Mouse (Mus musculus) hindbrain, postnatal 0 days (tissue): ENCODE results near the gene Cyld. TPM values are rescaled to one million over a fixed set of nuclear protein-coding genes. Genes with fewer than 3 reads are reported as not detected.

Experiments used
- ATAC-seq: fragments of 200-750 bp; cut with Nextera tagmentation; 2 replicates; pipeline ENCODE4 v1.8.0; 2017; ENCODE audit warnings: mild to moderate bottlenecking, moderate TSS enrichment, moderate library complexity
- DNase-seq: peaks from one replicate; pipeline ENCODE4 v3.0.0-alpha.2; 2015; ENCODE audit warnings: low spot score
- H3K27ac ChIP-seq: fragments of 300-500 bp; sonication (generic); 2 replicates; pipeline ENCODE4 v1.5.1; 2014; ENCODE audit warnings: mild to moderate bottlenecking
- H3K27me3 ChIP-seq: fragments of 300-500 bp; sonication (generic); 2 replicates; pipeline ENCODE4 v1.6.1; 2014; ENCODE audit warnings: low read length, mixed read lengths; ENCODE audit not compliant: insufficient read depth
- H3K36me3 ChIP-seq: fragments of 300-500 bp; sonication (generic); 2 replicates; pipeline ENCODE4 v1.6.1; 2014; ENCODE audit warnings: low read length, mixed read lengths; ENCODE audit not compliant: insufficient read depth
- H3K4me1 ChIP-seq: fragments of 300-500 bp; sonication (generic); 2 replicates; pipeline ENCODE4 v1.6.1; 2014; ENCODE audit warnings: antibody characterized with exemption, low read length, mixed read lengths; ENCODE audit not compliant: insufficient read depth
- H3K4me2 ChIP-seq: fragments of 300-500 bp; sonication (generic); 2 replicates; pipeline ENCODE4 v1.6.1; 2014; ENCODE audit warnings: low read depth, mild to moderate bottlenecking, low read length, moderate library complexity, mixed read lengths
- H3K4me3 ChIP-seq: fragments of 300-500 bp; sonication (generic); 2 replicates; pipeline ENCODE4 v1.5.1; 2014; ENCODE audit warnings: low read length
- H3K9ac ChIP-seq: fragments of 300-500 bp; sonication (generic); replicated peaks from 2 replicates; pipeline ENCODE4 v1.6.1; 2014; ENCODE audit warnings: mild to moderate bottlenecking, low read length, moderate library complexity, mixed read lengths
- H3K9me3 ChIP-seq: fragments of 300-500 bp; sonication (generic); 2 replicates; pipeline ENCODE4 v1.6.1; 2016; ENCODE audit warnings: low read length, mixed read lengths
- CTCF ChIP-seq: IDR thresholded peaks from 2 replicates; pipeline ENCODE4 v1.5.1; 2016; ENCODE audit warnings: antibody characterized with exemption, control low read depth, low read depth
- WGBS: fragments of 180-500 bp; shearing (Covaris S2); extraction: QIAGEN DNeasy Blood & Tissue Kit; methylation state at CpG from one replicate; pipeline ENCODE4 v1.1.7; 2014; 5-methylcytosine and 5-hydroxymethylcytosine counted together
- polyA plus RNA-seq: library from polyadenylated mRNA; unstranded; fragments of >200 nt; fragmentation: Nextera tagmentation; extraction: Ambion mirVana; gene quantifications from 2 replicates; pipeline ENCODE4 v1.2.1, GENCODE M21; 2015
- total RNA-seq: library from RNA; depleted of rRNA; stranded (reverse); fragments of >200 nt; gene quantifications from 2 replicates; pipeline ENCODE4 v1.2.3, GENCODE M21; 2014

Cyld gene
- total and polyA plus RNA-seq, 2 experiments from 2014 or later, result 11.0 to 13.1 TPM

- H3K27ac ChIP-seq, result no peak overlapping the region
- no peak overlapping the region for H3K9ac ChIP-seq
- peaks cover 8% of the 10 kb centered on the region; the same call in 1 of the 2 replicates for H3K4me1 ChIP-seq
- no peak for DNase-seq
- no peak overlapping the region for H3K4me2 ChIP-seq
- 63% methylated on average over 16 of the region's 16 CpGs for WGBS
- no peaks in the 10 kb centered on the region for H3K9me3 ChIP-seq
- H3K36me3 ChIP-seq, result no peaks in the 10 kb centered on the region
- TF ChIP-seq CTCF, result no peak
- H3K27me3 ChIP-seq, result no peaks in the 10 kb centered on the region
- H3K4me3 ChIP-seq, result no peak overlapping the region
- no peak for ATAC-seq
Observed at GRCm38 (mm10) chr8:88664121-88664520, 32.7 kb upstream of the Cyld start.

DNA sequence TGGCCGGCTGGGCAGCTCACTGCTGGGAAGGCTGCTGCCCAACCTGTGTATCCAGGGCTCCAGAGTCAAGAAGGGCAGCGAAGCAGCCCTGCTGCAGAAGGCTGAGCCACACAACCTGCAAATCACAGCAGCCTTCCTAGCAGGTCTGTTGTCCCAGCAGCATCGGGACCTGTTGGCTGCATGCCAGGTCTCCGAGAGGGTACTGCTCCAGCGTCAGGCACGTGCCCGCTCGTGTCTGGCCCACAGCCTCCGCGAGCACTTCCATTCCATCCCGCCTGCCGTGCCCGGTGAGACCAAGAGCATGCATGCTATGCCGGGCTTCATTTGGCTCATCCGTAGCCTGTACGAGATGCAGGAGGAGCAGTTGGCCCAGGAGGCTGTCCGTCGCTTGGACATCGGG, 31.9 kb upstream of the Cyld start:
- Histone ChIP-seq H3K36me3 (no peaks in the 10 kb centered on the region), H3K4me2 (no peak overlapping the region), H3K4me3 (no peak overlapping the region), H3K9me3 (no peaks in the 10 kb centered on the region), H3K27me3 (no peaks in the 10 kb centered on the region), H3K4me1 (peaks cover 10% of the 10 kb centered on the region; the same call in 1 of the 2 replicates), H3K27ac (no peak overlapping the region), H3K9ac (no peak overlapping the region)
- DNase-seq, result peak; percentile 43
- WGBS, result 57% methylated on average over 19 of the region's 19 CpGs
- TF ChIP-seq CTCF, result no peak
- 0 out of 2 replicates have a peak, but pooled peaks have one; percentile 13 for ATAC-seq

GRCm38 (mm10) chr8:88666435-88666834, 30.4 kb upstream of the Cyld start:
- H3K36me3 ChIP-seq, result no peaks in the 10 kb centered on the region
- ATAC-seq, result no peak

GRCm38 (mm10) chr8:88668400-88669086, 28.3 kb upstream of the Cyld start:
- TF ChIP-seq CTCF, result no peak
- DNase-seq, result peak; percentile 69
- ATAC-seq, result peak; percentile 88
- Histone ChIP-seq H3K27me3 (no peaks in the 10 kb centered on the region), H3K4me3 (no peak overlapping the region), H3K4me2 (no peak overlapping the region), H3K36me3 (no peaks in the 10 kb centered on the region), H3K4me1 (peaks cover 10% of the 10 kb centered on the region; the same call in 1 of the 2 replicates), H3K9ac (no peak overlapping the region), H3K9me3 (no peaks in the 10 kb centered on the region), H3K27ac (peak overlapping the region; percentile 59; the same call in 1 of the 2 replicates)
- WGBS, result 25% methylated on average over 14 of the region's 14 CpGs

More at GRCm38 (mm10) chr8:88666435-88666834, 30.4 kb upstream of the Cyld start:
- Histone ChIP-seq H3K9ac (no peak overlapping the region), H3K27ac (no peak overlapping the region), H3K4me2 (no peak overlapping the region), H3K4me3 (no peak overlapping the region), H3K4me1 (peaks cover 10% of the 10 kb centered on the region; the same call in 1 of the 2 replicates), H3K27me3 (no peaks in the 10 kb centered on the region), H3K9me3 (no peaks in the 10 kb centered on the region)
- no peak for DNase-seq
- TF ChIP-seq CTCF, result no peak
- WGBS, result 79% methylated on average over 1 of the region's 1 CpGs

DNA sequence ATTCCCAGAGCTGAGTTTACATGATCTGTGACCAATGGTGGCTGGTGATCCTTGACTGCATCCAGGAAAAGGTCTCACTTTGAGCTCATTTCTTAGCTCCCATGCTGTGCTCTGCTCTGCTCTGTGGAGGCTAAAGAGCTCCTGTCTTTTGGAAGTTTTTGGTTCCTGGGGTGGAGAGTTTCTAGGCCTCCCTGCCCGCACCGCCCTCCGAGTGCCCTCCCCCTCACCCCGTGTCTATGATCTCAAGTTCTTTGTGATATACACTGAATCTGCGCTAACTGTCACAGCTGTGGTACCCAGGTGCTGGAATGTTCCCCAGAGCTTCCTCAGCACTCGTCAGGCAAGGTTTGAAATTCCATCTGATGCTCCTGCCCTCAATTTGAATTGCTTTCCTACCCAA, 26.0 kb upstream of the Cyld start:
- ATAC-seq (no peak), DNase-seq (no peak)
- Histone ChIP-seq H3K9ac (no peak overlapping the region), H3K4me1 (peaks cover 10% of the 10 kb centered on the region; the same call in 1 of the 2 replicates), H3K27ac (no peak overlapping the region), H3K27me3 (no peaks in the 10 kb centered on the region), H3K4me3 (no peak overlapping the region), H3K4me2 (no peak overlapping the region), H3K36me3 (no peaks in the 10 kb centered on the region), H3K9me3 (no peaks in the 10 kb centered on the region)
- TF ChIP-seq CTCF, result no peak
- 73% methylated on average over 6 of the region's 6 CpGs for WGBS

DNA sequence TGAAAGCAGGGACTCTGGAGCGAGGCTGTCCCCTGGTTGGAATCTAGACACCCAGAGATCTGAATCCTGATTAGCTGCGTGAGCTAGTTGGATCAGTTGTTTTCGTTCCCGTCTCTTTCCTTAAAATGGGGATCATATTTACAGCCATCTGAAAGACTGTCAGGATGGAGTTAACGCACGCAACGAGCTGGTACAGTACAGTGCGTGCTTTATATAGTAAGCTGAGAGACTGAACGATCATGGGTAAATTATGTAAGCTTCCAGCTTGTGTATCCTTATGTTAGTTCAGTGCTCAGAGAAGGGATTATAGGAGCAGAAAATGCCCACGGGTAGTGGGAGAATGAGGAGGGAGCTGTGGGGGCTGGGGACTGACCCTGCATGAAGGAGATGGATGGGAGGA, 25.3 kb upstream of the Cyld start:
- no peak overlapping the region for H3K4me3 ChIP-seq
- no peaks in the 10 kb centered on the region for H3K9me3 ChIP-seq
- no peaks in the 10 kb centered on the region for H3K36me3 ChIP-seq
- ATAC-seq (no peak), DNase-seq (no peak)
- WGBS, result 85% methylated on average over 10 of the region's 10 CpGs
- H3K9ac ChIP-seq, result no peak overlapping the region
- peaks cover 10% of the 10 kb centered on the region; the same call in 1 of the 2 replicates for H3K4me1 ChIP-seq
- H3K27ac ChIP-seq, result no peak overlapping the region
- no peak for TF ChIP-seq CTCF
- H3K4me2 ChIP-seq, result no peak overlapping the region
- no peaks in the 10 kb centered on the region for H3K27me3 ChIP-seq

DNA sequence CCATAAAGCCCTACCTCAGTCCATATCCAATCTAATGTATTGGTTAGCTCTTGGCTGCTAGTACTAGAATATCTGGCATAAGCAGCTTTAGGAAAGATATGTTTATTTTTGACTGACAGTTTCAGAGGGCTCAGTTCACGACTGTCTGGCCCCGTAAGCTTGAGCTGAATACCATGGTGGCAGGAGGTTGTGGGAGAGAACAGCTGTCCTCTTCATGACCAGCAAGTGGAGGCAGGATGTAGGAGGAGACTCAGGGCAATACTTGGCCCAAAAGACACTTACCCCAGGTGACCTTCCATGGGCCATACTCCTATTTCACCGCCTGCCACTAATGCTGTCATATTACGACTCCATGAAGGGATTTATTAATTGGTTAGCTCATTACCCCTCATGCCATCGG, 23.0 kb upstream of the Cyld start:
- Histone ChIP-seq H3K4me2 (no peak overlapping the region), H3K4me3 (no peak overlapping the region), H3K4me1 (peaks cover 5% of the 10 kb centered on the region; the same call in 1 of the 2 replicates), H3K9ac (no peak overlapping the region), H3K9me3 (no peaks in the 10 kb centered on the region), H3K27me3 (no peaks in the 10 kb centered on the region), H3K27ac (no peak overlapping the region), H3K36me3 (no peaks in the 10 kb centered on the region)
- ATAC-seq (no peak), DNase-seq (no peak)
- 83% methylated on average over 5 of the region's 5 CpGs for WGBS
- no peak for TF ChIP-seq CTCF
